Mouse (Mus musculus): Measurements from ENCODE around the gene Gm36079. TPM values are rescaled to one million over a fixed set of nuclear protein-coding genes. Genes with fewer than 3 reads are reported as not detected.
"Not testable (repeated sequence)": the region's sequence is repeated elsewhere in the genome, so short reads cannot be mapped to it uniquely, and the experiment has no call there.

The Gm36079 gene
- total RNA-seq, 2 experiments from 2014 or later, result not detected

GRCm38 (mm10) chr13:120025004-120025403 is 1.8 kb downstream of the Gm36079 start:
- intact Hi-C loops (cut with DNase I); DNase-seq: not testable (repeated sequence)

GRCm38 (mm10) chr13:120024581-120024980 is 2.2 kb downstream of the Gm36079 start:
- intact Hi-C loops (cut with DNase I); DNase-seq: not testable (repeated sequence)

GRCm38 (mm10) chr13:120021477-120021876 is 5.3 kb downstream of the Gm36079 start:
- intact Hi-C loops (cut with DNase I); DNase-seq: not testable (repeated sequence)

GRCm38 (mm10) chr13:120015348-120016007 is 11.3 kb downstream of the Gm36079 start:
- intact Hi-C loops (cut with DNase I); DNase-seq: not testable (repeated sequence)

GRCm38 (mm10) chr13:120013962-120014361 is 12.8 kb downstream of the Gm36079 start:
- intact Hi-C loops (cut with DNase I); DNase-seq: not testable (repeated sequence)

- DNase-seq; intact Hi-C loops (cut with DNase I): not testable (repeated sequence)
Observed at GRCm38 (mm10) chr13:120013544-120013943, 13.3 kb downstream of the Gm36079 start.

GRCm38 (mm10) chr13:120010068-120010467 is 16.7 kb downstream of the Gm36079 start:
- DNase-seq; intact Hi-C loops (cut with DNase I): not testable (repeated sequence)

- intact Hi-C loops (cut with DNase I); DNase-seq: not testable (repeated sequence)
Observed at GRCm38 (mm10) chr13:119999215-119999614, 27.6 kb downstream of the Gm36079 start.

GRCm38 (mm10) chr13:119998442-119999086 is 28.2 kb downstream of the Gm36079 start:
- DNase-seq; intact Hi-C loops (cut with DNase I): not testable (repeated sequence)

- DNase-seq; intact Hi-C loops (cut with DNase I): not testable (repeated sequence)
Observed at GRCm38 (mm10) chr13:119991917-119992496, 34.8 kb downstream of the Gm36079 start.

GRCm38 (mm10) chr13:119991264-119991663 is 35.5 kb downstream of the Gm36079 start:
- DNase-seq; intact Hi-C loops (cut with DNase I): not testable (repeated sequence)

Other genes starting within 250 kb of the Gm36079 start
- gene Zfp131, start 236.1 kb downstream of the Gm36079 start, total RNA-seq (2021), result 10 to 100 TPM; 22.9 TPM
- not detected for gene AF067063, start 196.8 kb downstream of the Gm36079 start, total RNA-seq (2021)
- gene D13Ertd608e, start 191.0 kb downstream of the Gm36079 start, total RNA-seq (2021), result not detected
- not detected for gene Tcstv1, start 132.2 kb downstream of the Gm36079 start, total RNA-seq (2021)
- not detected for gene Gm21761, start 97.7 kb downstream of the Gm36079 start, total RNA-seq (2021)
- gene B020031M17Rik, start 76.2 kb downstream of the Gm36079 start, total RNA-seq (2021), result not detected
- gene Gm21188, start 25.2 kb upstream of the Gm36079 start, total RNA-seq (2021), result under 1 TPM in 1 of 2 experiments, not detected in 1; 0.15 TPM
- not detected for gene Gm20767, start 113.2 kb upstream of the Gm36079 start, total RNA-seq (2021)
- gene Gm21818, start 145.4 kb upstream of the Gm36079 start, total RNA-seq (2021), result not detected
- gene Gm21762, start 188.9 kb upstream of the Gm36079 start, total RNA-seq (2021), result not detected
- not detected for gene Gm21731, start 212.1 kb upstream of the Gm36079 start, total RNA-seq (2021)
- not detected for gene AF067061, start 236.1 kb upstream of the Gm36079 start, total RNA-seq (2021)

Measured in heart, postnatal 14 days (tissue).